Mouse (Mus musculus) left cerebral cortex, adult 2 months (tissue): Measurements from ENCODE around the gene Csnk2a1. TPM values are rescaled to one million over a fixed set of nuclear protein-coding genes. Genes with fewer than 3 reads are reported as not detected.
A peak's percentile ranks its signal among the peaks of the same experiment; 100 is the strongest.
"Not testable (repeated sequence)": the region's sequence is repeated elsewhere in the genome, so short reads cannot be mapped to it uniquely, and the experiment has no call there.

Experiments
- DNase-seq, 2 experiments: peaks; one replicate each; pipeline ENCODE4 v3.0.0; 2021 to 2022; ENCODE audit warnings: low spot score in 2 of 2, mixed read lengths in 1 of 2; ENCODE audit errors: extremely low spot score in 1 of 2
- H3K27ac ChIP-seq: fragments of 200-600 bp; 2 replicates; pipeline ENCODE4 v1.8.1; 2022
- H3K4me3 ChIP-seq: fragments of 200-600 bp; 2 replicates; pipeline ENCODE4 v1.8.1; 2022
- CTCF ChIP-seq: fragments of 200-600 bp; IDR thresholded peaks from 2 replicates; pipeline ENCODE4 v1.8.1; 2022; ENCODE audit warnings: antibody characterized with exemption, mild to moderate bottlenecking, moderate library complexity
- intact Hi-C: fragments of 180-260 bp; cut with DNase I; formaldehyde crosslinking; loops from one replicate; pipeline ENCODE4 v1.15.1; 2025
- total RNA-seq, 2 experiments: library from RNA; stranded (reverse); gene quantifications; 2 replicates each; pipeline ENCODE4 v1.2.3; 2021

The Csnk2a1 gene
- total RNA-seq, 2 experiments from 2014 or later: 98.0 to 104 TPM

DNA sequence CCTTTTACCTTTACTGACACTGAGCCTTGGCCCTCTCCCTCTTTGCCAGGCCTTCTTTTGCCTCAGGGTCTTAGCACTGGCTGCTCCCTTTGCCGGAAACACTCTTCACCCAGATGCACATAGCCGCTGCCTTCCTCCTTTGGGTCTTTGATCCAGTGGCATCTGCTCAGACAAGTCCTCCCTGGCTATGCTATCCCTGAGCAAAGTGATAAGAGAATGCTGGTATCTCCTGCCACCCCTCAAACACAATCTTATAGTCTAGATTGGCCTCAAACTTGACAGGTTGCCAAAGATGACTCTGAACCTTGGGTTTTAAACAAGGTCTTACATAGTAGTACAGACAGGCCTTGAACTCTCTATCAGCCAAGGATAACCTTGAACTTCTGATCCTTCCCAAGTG lies 32.1 kb upstream of the Csnk2a1 start:
- Histone ChIP-seq H3K4me3 (no peak overlapping the region), H3K27ac (no peak overlapping the region)
- no peak for TF ChIP-seq CTCF
- DNase-seq: no peak
- intact Hi-C loops: no loop called here

DNA sequence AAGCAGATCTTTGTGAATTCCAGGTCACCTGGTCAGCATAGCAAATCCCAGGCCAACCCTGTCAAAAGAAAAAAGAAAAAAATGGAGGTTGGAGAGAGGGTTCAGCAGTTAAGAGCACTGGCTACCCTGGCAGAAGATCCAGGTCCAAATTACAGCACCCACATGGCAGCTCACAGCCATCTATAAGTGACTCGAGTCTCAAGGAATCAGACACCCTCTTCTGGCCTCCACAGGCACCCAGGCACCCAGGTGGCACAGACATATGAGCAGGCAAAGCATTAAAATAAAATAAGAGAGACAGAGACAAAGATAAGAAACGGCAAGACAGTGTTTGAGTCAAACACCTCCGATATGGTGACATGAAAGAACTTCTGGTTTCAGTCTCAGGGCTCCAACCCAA lies 29.7 kb upstream of the Csnk2a1 start:
- Histone ChIP-seq H3K27ac (no peak overlapping the region), H3K4me3 (no peak overlapping the region)
- no peak for DNase-seq
- no peak for TF ChIP-seq CTCF
- intact Hi-C loops: loop anchor here (1.0 kb wide), 3 partner anchors 85 to 168 kb away; no protein-coding TSS in a partner anchor

DNA sequence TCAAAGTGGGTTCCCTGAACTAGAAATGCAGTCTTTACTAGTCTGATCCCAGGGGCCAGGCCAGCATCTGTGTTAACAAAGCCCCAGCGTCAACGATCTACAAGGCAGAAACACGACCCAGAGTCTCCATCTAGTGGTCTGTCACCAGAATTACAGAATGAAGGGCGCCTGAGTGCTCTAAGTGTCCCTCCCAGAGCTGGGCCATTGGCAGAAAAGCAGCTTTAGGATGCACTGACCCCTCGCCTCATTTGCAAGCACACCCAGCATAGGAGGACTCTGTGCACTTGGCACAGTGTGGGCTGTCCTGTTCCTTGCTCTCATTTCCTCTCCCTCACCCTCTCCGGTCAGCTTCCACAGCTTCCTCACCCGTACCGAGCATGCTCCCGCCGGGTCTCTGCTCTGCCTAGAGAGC lies 29.3 kb upstream of the Csnk2a1 start:
- peak; percentile 92 for TF ChIP-seq CTCF
- Histone ChIP-seq H3K4me3 (no peak overlapping the region), H3K27ac (no peak overlapping the region)
- intact Hi-C loops: loop anchor here (1.0 kb wide), 3 partner anchors 85 to 168 kb away; no protein-coding TSS in a partner anchor
- peak; percentile 52 to 57 for DNase-seq

DNA sequence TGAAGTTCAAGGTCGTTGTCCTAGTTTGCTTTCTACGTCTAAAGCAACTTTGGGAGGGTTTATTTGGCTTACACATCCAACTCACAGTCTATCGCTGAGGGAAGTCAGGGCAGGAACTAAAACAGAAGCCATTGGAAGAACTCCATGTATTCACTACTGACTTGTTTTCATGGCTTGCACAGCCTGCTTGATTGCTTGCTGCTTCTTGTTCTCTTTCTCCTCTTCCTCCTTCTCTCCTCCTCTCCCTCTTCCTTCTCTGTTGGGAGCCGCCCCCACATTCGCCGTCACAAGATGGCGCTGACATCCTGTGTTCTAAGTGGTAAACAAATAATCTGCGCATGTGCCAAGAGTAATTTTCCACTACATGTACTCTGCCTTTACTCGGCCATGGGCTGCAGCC lies 20.5 kb upstream of the Csnk2a1 start:
- H3K4me3 ChIP-seq, DNase-seq, H3K27ac ChIP-seq, intact Hi-C loops: not testable (repeated sequence)

DNA sequence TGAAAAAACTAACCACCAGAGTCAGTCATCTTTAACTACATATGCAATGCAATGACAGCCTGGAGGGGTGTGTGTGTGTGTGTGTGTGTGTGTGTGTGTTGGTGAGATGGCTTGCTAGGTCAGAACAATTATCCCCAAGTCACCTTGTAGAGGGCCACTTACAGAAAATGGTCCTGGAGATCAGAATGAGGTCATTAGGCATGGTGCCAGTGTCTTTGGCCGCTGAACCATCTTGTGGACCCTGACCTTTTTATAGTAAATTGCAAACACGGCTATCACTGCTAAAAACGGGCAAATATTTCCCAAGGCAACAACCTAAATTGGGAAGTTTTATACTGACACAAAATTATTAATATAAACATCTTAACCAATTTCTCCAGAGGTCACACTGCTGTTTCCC lies 14.8 kb upstream of the Csnk2a1 start:
- H3K27ac ChIP-seq: no peak overlapping the region
- no peak overlapping the region for H3K4me3 ChIP-seq
- TF ChIP-seq CTCF: no peak
- DNase-seq: no peak
- intact Hi-C loops: no loop called here

DNA sequence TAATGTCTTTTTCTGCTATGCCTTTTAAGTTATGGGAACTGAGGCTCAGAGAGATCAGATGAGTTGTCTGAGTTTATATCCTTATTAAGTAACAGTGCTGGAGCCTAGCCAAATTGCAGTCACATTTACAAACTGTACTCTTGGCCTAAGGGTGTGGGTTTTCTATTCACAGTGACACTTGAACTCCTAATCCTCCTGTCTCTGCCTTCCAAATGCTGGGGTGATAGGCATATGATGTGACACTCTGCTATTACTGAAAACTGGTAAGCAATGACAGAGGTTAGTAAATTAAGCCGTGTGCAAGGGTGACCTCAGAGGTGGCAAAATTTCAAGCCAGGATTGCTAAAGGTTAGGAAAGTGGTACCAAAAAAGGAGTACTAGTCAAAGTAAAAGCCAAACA lies 9.7 kb upstream of the Csnk2a1 start:
- no peak for TF ChIP-seq CTCF
- DNase-seq: no peak
- Histone ChIP-seq H3K27ac (no peak overlapping the region), H3K4me3 (no peak overlapping the region)
- intact Hi-C loops: no loop called here

DNA sequence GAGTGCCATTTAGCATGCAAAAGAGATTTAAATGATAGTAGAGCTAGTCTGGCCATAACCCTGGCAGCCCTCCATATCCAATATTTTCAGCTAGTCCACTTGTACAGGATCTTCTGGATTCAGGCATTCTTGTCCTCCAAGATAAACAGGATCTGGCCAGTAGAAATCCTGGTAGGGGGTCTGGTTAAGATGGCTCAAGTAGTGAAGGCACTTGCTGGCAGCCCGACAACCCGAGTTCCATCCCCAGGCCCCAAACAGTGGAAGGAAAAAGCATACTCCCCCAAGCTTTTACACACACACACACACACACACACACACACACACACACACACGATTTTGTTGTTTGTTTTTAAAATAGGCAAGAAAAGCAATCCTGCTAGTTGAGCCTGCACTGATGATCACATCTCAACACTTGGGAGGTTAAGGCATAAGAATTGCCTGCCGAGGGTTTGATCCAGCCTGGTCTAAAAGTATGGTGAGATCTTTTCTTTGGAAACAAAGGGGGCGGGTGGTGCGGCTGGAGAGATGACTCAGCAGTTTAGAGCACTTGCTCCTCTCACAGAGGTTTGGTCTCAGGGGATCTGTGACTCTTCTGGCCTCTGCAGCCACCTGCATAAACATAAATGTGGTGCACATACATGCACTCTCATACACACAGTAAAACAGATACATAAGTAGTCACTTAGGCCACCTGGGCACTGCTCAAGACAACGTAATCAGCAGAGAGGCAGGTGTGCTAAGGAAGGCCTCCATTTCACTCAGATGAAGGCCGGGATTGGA lies 2.9 kb upstream of the Csnk2a1 start:
- no peak for TF ChIP-seq CTCF
- Histone ChIP-seq H3K27ac (peak overlapping the region; percentile 44; the same call in 1 of the 2 replicates), H3K4me3 (no peak overlapping the region)
- intact Hi-C loops: no loop called here
- DNase-seq: no peak

DNA sequence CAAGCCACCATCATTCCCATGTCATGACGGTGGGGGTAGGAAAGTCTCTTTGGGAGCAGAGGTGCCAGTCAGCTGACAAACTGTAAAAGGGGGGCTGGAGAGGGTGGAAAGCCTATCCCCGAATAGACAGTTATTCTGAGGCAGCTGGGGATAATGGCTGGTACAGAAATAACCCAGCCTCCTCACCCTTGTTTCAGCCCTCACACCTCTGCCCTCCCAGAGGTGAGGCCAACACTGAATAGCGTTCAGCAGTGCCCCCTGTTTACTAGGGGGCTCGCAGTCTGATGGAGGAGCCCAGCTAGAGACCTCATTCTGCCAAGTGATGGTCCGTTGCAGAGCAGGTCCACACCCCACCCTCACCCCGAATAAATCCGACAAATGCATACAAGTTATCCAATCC lies 1.1 kb upstream of the Csnk2a1 start:
- no peak overlapping the region for H3K4me3 ChIP-seq
- no peak for TF ChIP-seq CTCF
- no peak for DNase-seq
- H3K27ac ChIP-seq: peak overlapping the region; percentile 98
- intact Hi-C loops: loop anchor here (5.0 kb wide), 1 partner anchor 447 kb away; no protein-coding TSS in a partner anchor

DNA sequence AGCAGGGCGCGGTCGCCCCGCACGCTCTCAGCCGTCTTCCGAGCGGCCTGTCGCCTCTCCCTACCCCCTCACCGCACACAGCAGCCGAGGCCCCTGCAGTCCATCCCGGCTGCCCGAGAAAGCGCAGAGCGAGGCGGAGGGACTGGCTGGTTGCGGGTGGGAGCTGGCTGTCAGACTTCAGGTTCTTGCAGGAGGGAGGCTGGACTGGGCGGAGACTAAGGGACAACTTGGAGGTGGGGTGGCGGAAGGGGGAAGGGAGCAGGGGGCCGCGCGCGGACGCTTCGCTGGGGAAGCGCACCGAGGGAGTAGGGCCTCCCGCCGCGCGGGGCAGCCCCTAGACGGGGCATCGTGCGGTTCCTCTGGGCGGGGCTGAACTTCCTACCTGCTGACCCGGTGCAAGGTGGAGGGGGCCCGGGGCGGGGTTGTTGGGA lies 427 bp downstream of the Csnk2a1 start:
- TF ChIP-seq CTCF: no peak
- Histone ChIP-seq H3K27ac (peak overlapping the region; percentile 98), H3K4me3 (peak overlapping the region; percentile 99)
- intact Hi-C loops: loop anchor here (2.0 to 5.0 kb wide), 2 partner anchors 106 to 445 kb away; partner anchors contain the start of gene Rbck1
- DNase-seq: peak; percentile 67 to 69

DNA sequence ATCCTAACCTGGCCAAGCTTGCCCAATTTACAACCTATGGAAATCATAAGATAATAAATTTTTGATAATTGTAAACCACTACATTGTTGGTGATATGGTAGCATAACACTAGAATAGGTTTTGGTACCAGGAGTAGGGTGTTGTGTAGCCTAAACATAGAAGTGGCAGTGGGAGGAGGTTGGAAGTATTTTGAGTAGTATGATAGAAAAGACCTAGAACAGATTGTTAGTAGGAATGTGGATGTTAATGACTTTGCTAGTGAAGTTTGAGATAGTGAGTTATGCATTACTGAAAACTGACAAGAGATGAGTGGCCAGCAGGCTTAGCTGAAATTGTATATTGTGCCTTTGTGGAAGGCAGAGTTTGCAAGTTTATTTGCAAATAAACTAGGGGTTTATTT lies 3.4 kb downstream of the Csnk2a1 start:
- intact Hi-C loops: no loop called here
- no peak for DNase-seq
- Histone ChIP-seq H3K4me3 (no peak overlapping the region), H3K27ac (no peak overlapping the region)
- TF ChIP-seq CTCF: no peak

DNA sequence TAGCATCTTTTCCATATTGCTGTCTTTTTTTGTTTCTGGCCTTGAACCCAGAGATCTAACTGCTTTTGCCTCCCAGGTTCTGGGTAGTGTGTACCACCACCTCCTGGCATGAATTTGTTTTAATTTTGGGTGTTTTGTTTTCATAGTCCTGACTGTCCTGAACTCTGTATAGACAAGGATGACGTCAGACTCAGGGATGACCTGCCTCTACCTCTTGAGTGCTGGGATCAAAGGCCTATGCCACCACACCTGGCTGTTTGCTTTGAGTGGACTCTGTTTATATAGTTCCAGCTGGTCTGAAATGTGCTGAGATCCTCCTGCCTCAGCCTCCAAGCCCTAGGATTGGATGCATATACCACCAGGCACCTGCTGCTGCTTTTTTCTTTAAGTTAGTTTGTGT lies 11.3 kb downstream of the Csnk2a1 start:
- TF ChIP-seq CTCF: no peak
- no peak overlapping the region for H3K27ac ChIP-seq
- H3K4me3 ChIP-seq: no peak overlapping the region
- intact Hi-C loops: no loop called here
- no peak for DNase-seq

DNA sequence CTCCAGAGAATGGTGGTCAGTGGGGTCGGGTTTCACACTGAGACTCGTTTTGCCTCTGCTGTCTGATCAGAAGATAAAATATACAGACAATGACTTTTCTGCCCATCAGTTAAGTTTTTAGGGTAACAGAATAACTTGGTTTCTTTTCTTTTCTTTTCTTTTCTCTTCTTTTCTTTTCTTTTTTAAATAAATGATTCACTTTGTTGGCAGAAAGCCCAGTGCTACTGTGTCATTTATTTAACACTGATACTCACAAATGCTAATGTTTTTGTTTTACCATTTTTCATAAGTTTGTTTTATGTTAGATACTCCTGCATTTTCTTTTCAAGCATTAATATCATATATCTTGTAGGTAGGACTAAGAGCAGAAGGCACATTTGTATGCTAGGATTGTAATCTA lies 13.9 kb downstream of the Csnk2a1 start:
- no peak for DNase-seq
- intact Hi-C loops: no loop called here
- Histone ChIP-seq H3K27ac (no peak overlapping the region), H3K4me3 (no peak overlapping the region)
- TF ChIP-seq CTCF: no peak

DNA sequence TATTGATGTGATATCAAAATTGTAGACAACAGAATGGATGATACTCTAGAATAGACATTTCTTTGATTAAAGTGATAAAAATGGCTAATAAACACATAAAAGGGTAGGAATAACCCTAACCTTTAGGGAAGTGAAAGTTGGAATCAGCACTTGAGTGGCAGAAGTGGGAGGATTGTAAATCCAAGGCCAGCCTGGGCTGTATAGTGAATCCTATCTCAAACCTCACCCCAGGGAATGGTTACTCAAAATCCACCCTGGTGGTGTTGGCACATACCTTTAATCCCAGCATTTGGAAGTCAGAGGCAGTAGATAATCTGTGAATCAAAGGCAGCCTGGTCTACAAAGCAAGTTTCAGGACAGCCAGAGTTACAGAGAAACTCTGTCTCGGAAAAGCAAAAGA lies 20.6 kb downstream of the Csnk2a1 start:
- intact Hi-C loops: no loop called here
- TF ChIP-seq CTCF: no peak

More for the DNA sequence above, 20.6 kb downstream of the Csnk2a1 start:
- H3K4me3 ChIP-seq: no peak overlapping the region
- H3K27ac ChIP-seq: no peak overlapping the region
- DNase-seq: no peak
